Mouse (Mus musculus): ENCODE measurements around the gene 1600014C10Rik. TPM values are rescaled to one million over a fixed set of nuclear protein-coding genes. Genes with fewer than 3 reads are reported as not detected.
A peak's percentile ranks its signal among the peaks of the same experiment; 100 is the strongest.

The 1600014C10Rik gene
- total RNA-seq, 2 experiments from 2014 or later = 17.7 to 18.8 TPM

DNA sequence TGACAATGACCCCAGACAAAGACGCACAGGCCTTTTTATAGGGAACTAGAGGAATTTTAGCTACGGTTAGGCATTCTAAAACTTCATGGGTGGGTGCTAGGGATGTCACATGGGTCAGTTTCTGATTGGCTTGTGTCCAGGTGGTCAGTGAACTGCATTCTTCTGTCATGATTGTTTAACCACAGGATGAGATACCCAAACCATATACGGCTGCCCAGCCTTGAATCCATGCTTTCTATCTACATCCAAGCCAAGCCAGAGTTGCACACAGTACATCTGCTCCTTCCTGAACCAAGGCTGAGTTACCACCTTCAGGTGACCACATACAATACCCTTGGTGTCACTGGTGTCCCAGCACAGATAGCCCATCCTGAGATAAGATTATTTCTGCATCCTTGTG, 23.5 kb downstream of the 1600014C10Rik start:
- DNase-seq (ENCODE audit: low spot score in 2 of 2) = no peak
- intact Hi-C loops (cut with DNase I) = loop anchor here (10.0 kb wide), 1 partner anchor 62 kb away; no protein-coding TSS in a partner anchor

- intact Hi-C loops (cut with DNase I) = loop anchor here (10.0 kb wide), 1 partner anchor 64 kb away; no protein-coding TSS in a partner anchor
- no peak for DNase-seq (ENCODE audit: low spot score in 2 of 2)
Observed at GRCm38 (mm10) chr7:38208969-38209368, 26.0 kb downstream of the 1600014C10Rik start.

GRCm38 (mm10) chr7:38209478-38210152, 26.6 kb downstream of the 1600014C10Rik start:
- intact Hi-C loops (cut with DNase I) = loop anchor here (10.0 kb wide), 1 partner anchor 65 kb away; no protein-coding TSS in a partner anchor
- no peak for DNase-seq (ENCODE audit: low spot score in 2 of 2)

GRCm38 (mm10) chr7:38212651-38213062, 29.6 kb downstream of the 1600014C10Rik start:
- intact Hi-C loops (cut with DNase I) = no loop called here

GRCm38 (mm10) chr7:38214473-38215214, 31.6 kb downstream of the 1600014C10Rik start:
- intact Hi-C loops (cut with DNase I) = no loop called here
- no peak for DNase-seq (ENCODE audit: low spot score in 2 of 2)

More at GRCm38 (mm10) chr7:38212651-38213062, 29.6 kb downstream of the 1600014C10Rik start:
- no peak for DNase-seq (ENCODE audit: low spot score in 2 of 2)

DNA sequence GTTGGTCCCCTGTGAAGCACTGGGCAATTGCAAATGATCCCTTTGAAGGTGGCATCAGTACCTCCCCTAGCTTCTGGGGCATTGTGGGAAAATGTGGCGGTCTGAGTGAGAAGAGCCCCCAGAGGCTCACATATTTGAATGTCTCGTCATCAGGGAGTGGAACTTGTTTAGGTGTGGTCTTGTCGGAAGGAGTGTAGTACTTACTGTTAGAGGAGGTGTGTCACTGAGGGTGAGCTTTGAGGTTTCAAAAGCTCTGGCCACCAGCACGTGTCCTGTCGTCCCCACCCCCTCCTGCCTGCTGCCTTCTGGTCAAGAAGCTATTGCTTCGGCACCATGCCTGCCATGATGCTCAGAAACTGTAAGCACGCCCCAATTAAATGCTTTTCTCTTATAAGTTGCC, 32.3 kb downstream of the 1600014C10Rik start:
- intact Hi-C loops (cut with DNase I) = no loop called here
- DNase-seq (ENCODE audit: low spot score in 2 of 2) = no peak

GRCm38 (mm10) chr7:38215697-38216096, 32.7 kb downstream of the 1600014C10Rik start:
- no peak for DNase-seq (ENCODE audit: low spot score in 2 of 2)
- intact Hi-C loops (cut with DNase I) = no loop called here

GRCm38 (mm10) chr7:38217417-38218171, 34.6 kb downstream of the 1600014C10Rik start:
- DNase-seq (ENCODE audit: low spot score in 2 of 2) = peak; percentile 59 to 85
- intact Hi-C loops (cut with DNase I) = no loop called here

- intact Hi-C loops (cut with DNase I) = no loop called here
- DNase-seq (ENCODE audit: low spot score in 2 of 2) = no peak
Observed at GRCm38 (mm10) chr7:38218631-38219367, 35.8 kb downstream of the 1600014C10Rik start.

DNA sequence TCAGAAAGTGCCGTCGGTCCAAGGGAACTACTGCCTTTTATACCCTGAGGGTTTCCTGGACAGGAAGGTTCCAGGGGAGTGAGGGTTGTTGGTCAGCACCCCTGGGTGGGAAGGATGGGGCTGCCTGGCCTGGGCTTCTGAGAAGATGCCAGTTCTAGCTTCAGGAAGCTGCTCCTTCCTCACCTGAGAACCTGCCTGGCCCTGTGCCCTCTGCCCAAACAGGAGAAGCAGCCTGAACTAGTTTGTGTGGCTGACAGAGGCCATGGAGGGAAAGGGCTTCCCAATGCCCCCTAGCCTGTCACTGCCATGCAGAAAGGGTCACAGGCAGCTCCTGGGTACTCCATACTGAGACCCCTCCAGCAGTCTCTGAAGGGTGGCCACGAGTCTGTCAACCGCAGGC, 36.5 kb downstream of the 1600014C10Rik start:
- intact Hi-C loops (cut with DNase I) = no loop called here
- DNase-seq (ENCODE audit: low spot score in 2 of 2) = no peak

DNA sequence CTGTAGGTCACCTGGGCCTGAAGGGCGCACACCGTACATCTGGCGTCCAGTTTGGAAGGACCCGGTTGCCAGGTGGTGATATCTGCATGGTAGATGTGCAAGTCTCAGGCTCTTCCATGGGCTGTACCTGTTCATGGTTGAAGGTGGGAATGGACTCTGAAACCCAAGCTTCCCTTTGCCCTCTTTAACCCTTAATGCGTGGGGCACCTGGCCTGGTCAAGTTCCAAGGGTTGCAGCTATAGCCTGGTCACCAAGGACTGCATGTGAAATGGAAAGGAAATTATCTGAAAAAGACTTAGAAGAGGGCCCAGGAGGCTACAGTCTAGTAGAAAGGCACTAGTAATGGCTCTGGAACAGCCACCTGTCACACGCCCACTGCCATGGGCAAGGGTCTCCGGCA, 37.8 kb downstream of the 1600014C10Rik start:
- intact Hi-C loops (cut with DNase I) = no loop called here

DNA sequence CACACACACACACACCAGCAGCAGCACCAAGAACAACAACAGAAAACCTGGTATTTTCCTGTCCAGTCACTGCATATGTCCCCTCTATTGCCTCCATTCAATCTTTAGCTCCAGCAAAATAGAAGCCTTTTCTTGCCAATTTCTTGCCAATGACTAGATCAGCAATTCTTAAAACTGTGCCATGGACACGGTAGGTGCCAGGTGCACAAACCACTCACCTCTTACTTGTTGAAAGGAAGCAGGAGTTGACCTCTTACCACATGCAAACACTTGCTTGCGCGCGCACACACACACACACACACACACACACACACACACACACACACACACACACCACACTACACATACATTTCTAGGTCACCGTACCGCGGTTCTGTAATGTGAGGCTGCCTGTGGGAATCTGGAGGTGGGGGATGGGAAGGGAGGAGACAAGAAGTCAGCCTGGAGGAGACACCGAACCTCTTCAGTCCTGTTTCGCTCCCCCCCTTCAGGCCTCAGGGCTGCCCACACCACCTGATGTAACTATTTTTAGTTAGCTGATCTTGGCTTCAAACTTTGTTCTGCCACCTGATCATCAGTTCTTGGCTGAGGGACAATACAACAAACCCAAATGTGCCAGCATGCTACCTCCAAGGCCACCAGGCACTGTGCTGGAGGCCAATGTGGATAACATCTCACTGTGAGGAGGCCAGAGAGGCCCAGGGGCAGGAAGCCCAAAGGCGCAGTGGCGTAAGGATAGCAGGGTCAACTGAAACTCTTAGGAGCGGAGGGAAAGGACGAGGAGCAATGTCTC, 41.8 kb downstream of the 1600014C10Rik start:
- no peak for DNase-seq (ENCODE audit: low spot score in 2 of 2)
- intact Hi-C loops (cut with DNase I) = no loop called here

More for the DNA sequence above, 37.8 kb downstream of the 1600014C10Rik start:
- no peak for DNase-seq (ENCODE audit: low spot score in 2 of 2)

DNA sequence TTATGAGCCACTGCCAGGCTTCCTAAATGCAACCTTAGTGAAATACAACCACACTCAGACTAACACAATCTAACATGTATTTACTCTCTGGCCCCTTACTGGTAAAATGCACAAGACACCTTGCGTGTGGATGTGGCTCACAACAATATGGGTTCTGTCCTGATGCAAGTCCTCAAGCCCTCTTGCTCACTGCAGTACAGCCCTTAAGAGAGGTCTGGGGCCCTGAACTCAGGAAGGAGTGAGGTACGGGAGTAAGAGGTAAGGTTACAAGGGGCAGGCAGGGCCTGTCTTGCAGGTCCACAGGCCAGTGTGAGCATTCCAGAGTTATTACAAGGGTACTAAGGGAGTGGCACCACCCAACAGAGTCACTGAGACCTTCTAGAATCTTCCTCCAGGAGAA, 43.2 kb downstream of the 1600014C10Rik start:
- DNase-seq (ENCODE audit: low spot score in 2 of 2) = no peak
- intact Hi-C loops (cut with DNase I) = no loop called here

GRCm38 (mm10) chr7:38227181-38227899, 44.3 kb downstream of the 1600014C10Rik start:
- intact Hi-C loops (cut with DNase I) = no loop called here
- DNase-seq (ENCODE audit: low spot score in 2 of 2) = peak; percentile 42 to 49

DNA sequence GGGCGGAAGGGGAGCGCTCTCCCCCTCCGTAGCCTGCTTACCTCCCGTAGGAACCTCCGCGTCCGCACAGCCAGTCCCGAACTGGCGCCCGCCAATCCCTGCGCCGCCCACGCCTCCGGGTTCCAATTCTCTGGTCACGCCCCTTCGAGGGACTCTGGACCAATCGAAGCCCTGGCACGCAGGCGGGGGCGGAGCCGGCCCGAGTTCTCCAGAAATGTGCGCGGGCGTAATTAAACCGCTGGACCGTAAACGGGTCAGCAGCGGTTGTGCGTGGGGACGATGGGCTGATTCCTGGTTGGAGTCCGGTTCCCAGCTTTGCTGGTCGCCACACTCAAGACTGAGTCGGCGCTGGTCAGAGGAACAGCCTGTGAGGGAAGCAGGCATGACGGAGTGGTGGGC, 44.9 kb downstream of the 1600014C10Rik start, which contains the start of gene Plekhf1:
Gene Plekhf1, minus strand, starts transcription at position 117 of the 399 bp plus-strand sequence.
- intact Hi-C loops (cut with DNase I) = no loop called here
- peak; percentile 77 to 87 for DNase-seq (ENCODE audit: low spot score in 2 of 2)

GRCm38 (mm10) chr7:38228329-38228728, 45.3 kb downstream of the 1600014C10Rik start:
- intact Hi-C loops (cut with DNase I) = no loop called here
- DNase-seq (ENCODE audit: low spot score in 2 of 2) = no peak

DNA sequence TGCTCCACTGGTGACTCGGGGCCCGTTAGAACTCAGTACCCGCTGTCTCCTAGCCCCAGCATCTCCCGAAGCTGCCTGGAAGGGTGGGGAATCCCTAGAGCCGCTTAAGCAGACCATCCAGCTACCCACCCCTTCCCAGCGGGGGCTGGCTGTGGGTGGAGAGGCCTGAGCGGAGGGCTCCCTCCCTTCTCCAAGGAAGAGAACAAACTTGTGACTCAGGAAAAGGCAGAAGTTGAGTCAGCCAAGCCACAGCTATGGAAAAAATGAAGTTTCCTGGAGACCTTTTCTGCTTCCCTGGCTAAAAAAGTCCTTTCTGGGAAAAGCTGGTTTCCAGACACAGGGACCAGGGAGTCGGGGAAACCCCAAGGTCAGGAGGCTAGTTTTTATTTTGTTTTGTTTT, 47.3 kb downstream of the 1600014C10Rik start:
- intact Hi-C loops (cut with DNase I) = no loop called here
- no peak for DNase-seq (ENCODE audit: low spot score in 2 of 2)
